Mouse (Mus musculus) kidney, postnatal 36 days (tissue): ENCODE measurements around the gene Crocc.
A peak's percentile ranks its signal among the peaks of the same experiment; 100 is the strongest.

ENCODE experiments used
- DNase-seq, 2 experiments: peaks; one replicate each; pipeline ENCODE4 v3.0.0; 2021 to 2022; ENCODE audit warnings: mixed read lengths in 2 of 2

The Crocc gene

GRCm38 (mm10) chr4:141066709-141067515 lies 6.6 kb upstream of the Crocc start:
- peak; percentile 89 to 91 for DNase-seq

- DNase-seq: peak; percentile 88 to 93
Measured at GRCm38 (mm10) chr4:141065123-141065522, 4.8 kb upstream of the Crocc start.

GRCm38 (mm10) chr4:141064104-141064659 lies 3.8 kb upstream of the Crocc start:
- no peak for DNase-seq

- DNase-seq: no peak
Measured at GRCm38 (mm10) chr4:141059616-141060425, 529 bp downstream of the Crocc start.

- DNase-seq: no peak
Measured at GRCm38 (mm10) chr4:141058835-141059234, 1.5 kb downstream of the Crocc start.

GRCm38 (mm10) chr4:141056970-141057369 lies 3.4 kb downstream of the Crocc start:
- DNase-seq: peak in 1 of 2 experiments; percentile 41

GRCm38 (mm10) chr4:141053568-141054161 lies 6.7 kb downstream of the Crocc start:
- peak; percentile 95 to 97 for DNase-seq

- peak; percentile 70 to 82 for DNase-seq
Measured at GRCm38 (mm10) chr4:141053138-141053537, 7.2 kb downstream of the Crocc start.

GRCm38 (mm10) chr4:141052442-141052841 lies 7.9 kb downstream of the Crocc start:
- peak; percentile 44 to 63 for DNase-seq

- peak; percentile 66 to 67 for DNase-seq
Measured at GRCm38 (mm10) chr4:141049476-141049835, 10.9 kb downstream of the Crocc start.

- no peak for DNase-seq
Measured at GRCm38 (mm10) chr4:141048810-141049475, 11.4 kb downstream of the Crocc start.

GRCm38 (mm10) chr4:141044816-141045215 lies 15.5 kb downstream of the Crocc start:
- DNase-seq: peak in 1 of 2 experiments; percentile 80

- DNase-seq: peak in 1 of 2 experiments; percentile 66
Measured at GRCm38 (mm10) chr4:141041117-141041516, 19.2 kb downstream of the Crocc start.

- DNase-seq: peak; percentile 76 to 84
Measured at GRCm38 (mm10) chr4:141033606-141034549, 26.5 kb downstream of the Crocc start.

- peak; percentile 63 to 85 for DNase-seq
Measured at GRCm38 (mm10) chr4:141031733-141032132, 28.6 kb downstream of the Crocc start.

GRCm38 (mm10) chr4:141030541-141031206 lies 29.7 kb downstream of the Crocc start:
- no peak for DNase-seq

- no peak for DNase-seq
Measured at GRCm38 (mm10) chr4:141024992-141025391, 35.4 kb downstream of the Crocc start.

- no peak for DNase-seq
Measured at GRCm38 (mm10) chr4:141024052-141024451, 36.3 kb downstream of the Crocc start.

- DNase-seq: no peak
Measured at GRCm38 (mm10) chr4:141021614-141021929, 38.8 kb downstream of the Crocc start.

GRCm38 (mm10) chr4:141020811-141021613 lies 39.3 kb downstream of the Crocc start:
- no peak for DNase-seq
